Mouse (Mus musculus): ENCODE measurements around the gene Ptpn18.
"Not testable (repeated sequence)": the region's sequence is repeated elsewhere in the genome, so short reads cannot be mapped to it uniquely, and the experiment has no call there.

The Ptpn18 gene

GRCm38 (mm10) chr1:34459284-34460060 lies at the start of gene Ptpn18:
TSS of gene Ptpn18 (plus strand) at chr1:34459762.
- DNase-seq (ENCODE audit: low spot score in 2 of 2) = peak; percentile 92

DNA sequence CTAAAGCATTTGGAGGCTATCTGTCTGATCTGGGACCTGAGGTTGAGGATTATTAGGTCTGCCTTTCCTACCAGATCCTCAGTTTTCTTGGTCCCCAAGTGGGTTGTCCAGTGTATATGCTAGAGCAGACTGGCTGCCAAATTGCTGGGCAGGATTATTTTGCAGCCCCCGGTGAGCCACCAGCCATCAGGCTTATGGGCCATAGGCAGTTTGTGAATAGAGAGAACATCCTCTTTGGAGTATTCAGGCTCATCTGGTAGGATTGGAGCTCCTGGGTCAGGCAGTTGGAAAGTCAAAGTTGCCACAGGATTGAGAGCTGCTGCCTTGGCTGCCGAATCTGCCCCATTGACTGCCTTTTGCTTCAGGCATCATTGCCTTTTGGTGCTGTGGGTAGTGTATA lies 31.1 kb upstream of the Ptpn18 start:
- no peak for DNase-seq (ENCODE audit: low spot score in 2 of 2)

- DNase-seq (ENCODE audit: low spot score in 2 of 2) = no peak
Observed at GRCm38 (mm10) chr1:34429281-34429680, 30.3 kb upstream of the Ptpn18 start.

GRCm38 (mm10) chr1:34430981-34431380 lies 28.6 kb upstream of the Ptpn18 start:
- DNase-seq (ENCODE audit: low spot score in 2 of 2) = no peak

DNA sequence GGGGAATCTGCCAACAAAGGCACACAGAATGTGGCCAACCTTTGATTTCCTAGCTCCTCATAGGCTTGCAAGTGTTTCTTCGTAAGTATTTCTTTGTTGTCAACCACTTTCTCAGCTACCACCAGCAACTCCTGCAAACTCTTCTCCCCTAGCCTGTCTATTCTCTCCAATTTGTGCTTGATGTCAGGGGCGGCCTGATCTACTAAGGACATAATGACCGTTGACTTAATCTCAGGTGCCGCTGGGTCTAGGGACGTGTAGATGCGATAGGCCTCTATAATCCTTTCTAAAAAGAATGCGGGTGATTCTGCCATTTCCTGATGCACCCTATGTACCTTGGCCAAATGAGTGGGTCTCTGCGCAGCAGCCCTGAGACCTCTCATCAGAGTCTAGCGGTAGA lies 28.1 kb upstream of the Ptpn18 start:
- no peak for DNase-seq (ENCODE audit: low spot score in 2 of 2)

DNA sequence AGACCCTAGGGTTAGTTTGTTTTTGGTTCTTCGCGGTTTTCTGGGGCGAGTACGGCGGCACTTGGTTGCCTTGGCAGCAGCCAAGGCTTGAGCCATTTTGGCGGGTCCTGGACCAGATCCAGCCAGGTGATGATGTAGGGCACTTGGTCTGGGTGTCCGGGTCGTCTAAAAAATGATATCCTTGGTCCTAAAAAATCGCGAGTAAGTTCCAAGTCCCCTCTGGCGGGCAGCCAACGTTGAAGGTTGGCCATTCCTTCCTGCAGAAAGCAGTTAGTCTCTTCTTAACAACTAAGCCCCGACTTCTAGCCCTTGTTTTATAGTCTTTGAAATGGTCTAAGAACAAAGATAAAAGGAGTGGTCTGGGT lies 27.2 kb upstream of the Ptpn18 start:
- no peak for DNase-seq (ENCODE audit: low spot score in 2 of 2)

- DNase-seq (ENCODE audit: low spot score in 2 of 2) = peak; percentile 45 to 47
Observed at GRCm38 (mm10) chr1:34432776-34433481, 26.6 kb upstream of the Ptpn18 start.

DNA sequence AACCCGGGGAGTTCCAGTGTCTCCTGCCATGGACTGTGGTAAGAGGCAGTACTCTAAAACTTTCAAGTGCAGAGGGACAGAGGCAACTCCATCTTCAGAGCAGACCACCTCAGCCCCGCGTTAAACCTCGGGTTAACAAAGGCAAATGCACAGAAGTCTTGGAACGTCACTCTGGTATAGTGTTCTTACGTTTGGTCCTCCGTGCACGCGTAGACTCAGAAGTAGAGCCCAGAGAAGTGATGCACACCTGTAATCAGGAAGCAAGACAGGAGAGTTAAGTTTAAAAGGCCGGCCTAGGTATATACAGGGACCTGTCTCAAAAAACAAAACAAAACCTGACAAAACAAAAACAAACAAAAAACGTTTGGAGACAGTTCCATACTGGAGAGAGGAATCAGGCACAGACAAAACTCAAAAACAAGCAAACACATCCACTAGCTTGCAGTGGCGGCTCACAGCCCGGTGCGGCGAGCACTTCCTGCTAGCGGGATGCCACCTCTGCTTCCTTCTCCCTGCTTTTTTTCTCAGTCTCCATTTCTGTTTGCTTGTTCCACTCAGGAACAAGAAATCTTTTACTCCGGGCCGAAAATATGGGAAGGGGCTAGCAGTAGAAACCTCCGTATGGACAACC lies 25.6 kb upstream of the Ptpn18 start:
- peak in 1 of 2 experiments; percentile 33 for DNase-seq (ENCODE audit: low spot score in 2 of 2)

- peak; percentile 95 to 97 for DNase-seq (ENCODE audit: low spot score in 2 of 2)
Observed at GRCm38 (mm10) chr1:34434660-34435160, 24.9 kb upstream of the Ptpn18 start.

DNA sequence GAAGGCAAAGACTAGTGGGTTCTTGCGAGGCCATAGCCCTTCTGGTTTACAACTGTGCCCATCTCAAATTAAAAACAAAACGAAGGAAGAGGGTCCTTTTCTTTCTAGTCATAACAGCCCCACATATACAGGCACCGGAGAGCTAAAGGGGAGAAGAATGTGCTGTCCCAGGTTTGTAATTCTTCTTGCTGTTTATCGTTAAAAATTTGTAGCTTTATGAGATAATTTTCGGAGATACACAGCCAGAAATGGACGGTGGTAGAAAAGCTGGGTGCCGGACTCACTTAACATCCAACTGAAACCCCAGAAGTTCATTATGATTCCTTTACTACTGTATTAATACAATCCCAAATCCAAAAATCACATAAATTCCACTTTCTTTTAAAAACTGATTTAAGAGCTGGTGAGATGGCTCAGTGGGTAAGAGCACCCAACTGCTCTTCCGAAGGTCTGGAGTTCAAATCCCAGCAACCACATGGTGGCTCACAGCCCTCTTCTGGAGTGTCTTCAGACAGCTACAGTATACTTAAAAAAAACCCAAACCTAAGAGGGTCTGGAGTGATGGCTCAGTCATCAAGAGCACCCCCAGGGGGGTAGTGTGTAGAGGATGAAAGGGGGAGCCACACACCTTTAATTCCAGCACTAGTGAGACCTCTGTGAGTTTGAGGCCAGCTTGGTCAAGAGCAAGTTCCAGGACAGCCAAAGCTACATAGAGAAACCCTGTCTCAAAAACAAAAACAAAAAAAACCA lies 24.0 kb upstream of the Ptpn18 start:
- DNase-seq (ENCODE audit: low spot score in 2 of 2) = no peak

GRCm38 (mm10) chr1:34436374-34436773 lies 23.2 kb upstream of the Ptpn18 start:
- no peak for DNase-seq (ENCODE audit: low spot score in 2 of 2)

GRCm38 (mm10) chr1:34437366-34437765 lies 22.2 kb upstream of the Ptpn18 start:
- not testable (repeated sequence) for DNase-seq (ENCODE audit: low spot score in 2 of 2)

DNA sequence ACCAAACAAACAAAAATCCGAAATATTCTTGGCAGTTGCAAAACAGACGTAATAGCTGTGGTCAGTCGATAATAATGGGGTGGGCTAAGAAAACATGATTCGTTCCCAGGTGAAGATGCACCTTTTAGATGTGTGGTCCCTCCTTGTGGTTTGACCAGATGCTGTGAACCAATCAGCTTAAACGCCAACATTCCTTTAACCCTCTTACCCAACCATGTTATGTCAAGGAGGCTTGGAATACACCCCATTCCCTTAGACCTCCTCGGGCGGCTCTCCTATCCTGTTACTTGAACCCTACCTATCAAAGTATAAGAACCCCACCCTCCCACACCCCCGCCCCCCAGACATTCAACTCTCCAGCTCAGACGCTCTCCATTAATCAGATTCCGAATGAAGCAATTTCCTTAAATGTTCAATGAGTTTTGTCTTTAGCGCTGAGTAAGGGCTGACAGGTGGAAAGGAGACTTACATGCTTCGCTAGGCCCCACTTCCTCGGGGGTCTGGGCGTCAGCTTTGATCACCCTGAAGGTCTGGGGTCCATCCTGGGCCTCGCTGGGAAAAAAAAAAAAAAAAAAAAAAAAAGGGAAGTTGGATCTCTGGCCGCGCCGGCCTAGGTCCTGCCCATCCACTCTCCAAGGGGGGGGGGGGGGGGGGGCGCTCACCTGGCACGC lies 21.0 kb upstream of the Ptpn18 start:
- DNase-seq (ENCODE audit: low spot score in 2 of 2) = no peak

- peak; percentile 93 to 97 for DNase-seq (ENCODE audit: low spot score in 2 of 2)
Observed at GRCm38 (mm10) chr1:34439215-34439960, 20.2 kb upstream of the Ptpn18 start, which contains the start of the genes Ccdc115 and Imp4. TSS of gene Ccdc115 (minus strand) at chr1:34439672. TSS of gene Imp4 (plus strand) at chr1:34439851.

DNA sequence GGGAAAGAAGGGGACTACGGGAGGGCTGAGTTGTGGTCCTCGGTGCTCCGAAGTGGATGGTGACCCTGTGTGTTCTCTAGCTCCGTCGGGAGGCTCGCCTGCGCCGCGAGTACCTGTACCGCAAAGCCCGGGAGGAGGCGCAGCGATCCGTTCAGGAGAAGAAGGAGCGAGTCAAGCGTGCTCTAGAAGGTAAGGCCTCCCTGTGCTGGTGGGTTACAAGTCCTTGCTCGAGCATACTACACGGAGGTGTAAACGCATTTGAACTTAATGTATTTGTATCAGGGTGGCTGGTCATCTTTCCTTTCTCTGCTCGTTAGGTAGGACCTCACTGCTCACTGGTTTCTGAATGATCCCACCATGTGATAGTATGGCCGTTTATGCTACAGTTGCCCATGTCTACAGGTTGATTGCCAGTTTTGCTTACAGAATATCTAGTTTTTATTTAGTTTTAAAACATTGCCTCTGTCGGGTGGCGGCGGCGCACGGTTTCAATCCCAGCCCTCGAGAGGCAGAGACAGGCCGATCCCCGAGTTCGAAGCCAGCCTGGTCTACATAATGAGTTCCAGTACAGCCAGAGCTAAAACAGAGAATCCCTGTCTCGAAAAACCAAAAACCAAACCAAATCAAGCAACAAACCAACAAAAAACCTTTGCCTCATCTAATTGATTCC lies 19.5 kb upstream of the Ptpn18 start:
- no peak for DNase-seq (ENCODE audit: low spot score in 2 of 2)

- DNase-seq (ENCODE audit: low spot score in 2 of 2) = no peak
Observed at GRCm38 (mm10) chr1:34443124-34443523, 16.4 kb upstream of the Ptpn18 start.

DNA sequence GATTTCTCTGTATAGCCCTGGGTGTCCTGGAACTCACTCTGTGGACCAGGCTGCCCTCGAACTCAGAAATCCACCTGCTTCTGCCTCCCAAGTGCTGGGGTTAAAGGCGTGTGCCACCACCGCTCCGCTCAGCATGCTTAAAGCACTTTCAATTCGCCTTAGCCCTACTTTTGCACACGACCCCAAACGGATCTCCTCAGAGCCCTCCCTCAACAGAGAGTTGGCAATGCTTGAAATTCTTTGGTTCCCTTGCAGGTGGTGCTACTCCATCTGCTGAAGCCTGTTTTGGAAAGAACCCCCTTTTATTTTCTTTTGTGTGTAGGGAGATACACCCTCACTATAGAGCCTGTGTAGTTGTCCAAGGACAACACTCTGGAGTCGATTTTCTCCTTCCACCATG lies 1.1 kb upstream of the Ptpn18 start:
- no peak for DNase-seq (ENCODE audit: low spot score in 2 of 2)

GRCm38 (mm10) chr1:34460061-34460441 lies 489 bp downstream of the Ptpn18 start:
- DNase-seq (ENCODE audit: low spot score in 2 of 2) = no peak

GRCm38 (mm10) chr1:34462766-34463165 lies 3.2 kb downstream of the Ptpn18 start:
- DNase-seq (ENCODE audit: low spot score in 2 of 2) = peak; percentile 25 to 31

DNA sequence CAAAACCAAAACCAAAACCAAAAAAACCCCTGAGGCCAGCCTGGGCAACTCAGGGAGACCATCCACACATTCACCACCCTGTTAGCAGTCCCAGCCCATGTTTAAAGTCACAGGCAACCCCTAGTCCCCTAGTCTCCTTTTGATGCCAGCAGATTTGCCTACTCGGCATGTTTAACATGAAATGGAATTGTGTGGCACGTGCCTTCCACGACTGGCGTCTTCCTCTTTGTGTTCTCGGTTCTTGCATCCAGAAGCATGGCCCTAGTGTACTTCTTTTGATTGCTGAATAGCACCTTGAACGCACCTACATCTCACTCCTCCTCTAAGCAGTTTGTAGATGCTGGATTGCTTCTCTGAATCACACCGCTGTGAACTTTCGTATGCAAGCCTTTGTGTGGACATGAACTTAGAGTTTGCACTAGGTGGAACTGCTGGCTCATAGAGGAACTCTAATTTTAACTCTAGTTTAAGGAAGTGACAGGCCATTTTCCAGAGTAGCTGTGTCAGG lies 4.8 kb downstream of the Ptpn18 start:
- no peak for DNase-seq (ENCODE audit: low spot score in 2 of 2)
